Mouse (Mus musculus) heart, embryonic 15.5 days (tissue): Measurements from ENCODE around the gene Slc16a5. TPM values are rescaled to one million over a fixed set of nuclear protein-coding genes. Genes with fewer than 3 reads are reported as not detected.
"Not testable (repeated sequence)": the region's sequence is repeated elsewhere in the genome, so short reads cannot be mapped to it uniquely, and the experiment has no call there.

Experiments used
- ATAC-seq: fragments of 200-750 bp; cut with Nextera tagmentation; replicated peaks from 2 replicates; pipeline ENCODE4 v1.8.0; 2017; ENCODE audit warnings: low read depth, moderate TSS enrichment; ENCODE audit not compliant: insufficient number of reproducible peaks, insufficient read depth, low FRiP score
- H3K27ac ChIP-seq: fragments of 300-500 bp; sonication (generic); 2 replicates; pipeline ENCODE4 v1.5.1; 2015; ENCODE audit warnings: mild to moderate bottlenecking, inconsistent platforms
- H3K27me3 ChIP-seq: fragments of 300-500 bp; sonication (generic); 2 replicates; pipeline ENCODE4 v1.6.1; 2015; ENCODE audit warnings: inconsistent platforms
- H3K36me3 ChIP-seq: fragments of 300-500 bp; sonication (generic); 2 replicates; pipeline ENCODE4 v1.6.1; 2015; ENCODE audit warnings: mild to moderate bottlenecking, inconsistent platforms
- H3K4me1 ChIP-seq: fragments of 300-500 bp; sonication (generic); replicated peaks from 2 replicates; pipeline ENCODE4 v1.6.1; 2015; ENCODE audit warnings: inconsistent platforms
- H3K4me2 ChIP-seq: fragments of 300-500 bp; sonication (generic); 2 replicates; pipeline ENCODE4 v1.6.1; 2015; ENCODE audit warnings: inconsistent platforms, mild to moderate bottlenecking, moderate library complexity
- H3K4me3 ChIP-seq: fragments of 300-500 bp; sonication (generic); 2 replicates; pipeline ENCODE4 v1.5.1; 2015; ENCODE audit warnings: mild to moderate bottlenecking, inconsistent platforms
- H3K9ac ChIP-seq: fragments of 300-500 bp; sonication (generic); 2 replicates; pipeline ENCODE4 v1.6.1; 2015; ENCODE audit warnings: mild to moderate bottlenecking, inconsistent platforms
- H3K9me3 ChIP-seq: fragments of 300-500 bp; sonication (generic); replicated peaks from 2 replicates; pipeline ENCODE4 v1.6.1; 2016; ENCODE audit warnings: inconsistent platforms
- WGBS: fragments of 180-500 bp; shearing (Covaris S2); methylation state at CpG from one replicate; pipeline ENCODE4 v1.1.7; 2015; ENCODE audit warnings: mixed read lengths; 5-methylcytosine and 5-hydroxymethylcytosine counted together
- polyA plus RNA-seq: library from polyadenylated mRNA; unstranded; fragments of >200 nt; fragmentation: Nextera tagmentation; extraction: Ambion mirVana; gene quantifications from 2 replicates; pipeline ENCODE4 v1.2.1, GENCODE M21; 2015

Gene Slc16a5
- polyA plus RNA-seq, 1 experiment from 2014 or later: 0.57 TPM

GRCm38 (mm10) chr11:115483278-115483677, 21.0 kb downstream of the Slc16a5 start:
- Histone ChIP-seq H3K27ac (no peak overlapping the region), H3K4me1 (peaks cover 7% of the 10 kb centered on the region; the same call in 1 of the 2 replicates), H3K9ac (no peak overlapping the region), H3K27me3 (no peaks in the 10 kb centered on the region), H3K9me3 (no peaks in the 10 kb centered on the region), H3K36me3 (no peaks in the 10 kb centered on the region), H3K4me3 (no peak overlapping the region), H3K4me2 (no peak overlapping the region)
- 64% methylated on average over 11 of the region's 11 CpGs for WGBS
- no peak for ATAC-seq

DNA sequence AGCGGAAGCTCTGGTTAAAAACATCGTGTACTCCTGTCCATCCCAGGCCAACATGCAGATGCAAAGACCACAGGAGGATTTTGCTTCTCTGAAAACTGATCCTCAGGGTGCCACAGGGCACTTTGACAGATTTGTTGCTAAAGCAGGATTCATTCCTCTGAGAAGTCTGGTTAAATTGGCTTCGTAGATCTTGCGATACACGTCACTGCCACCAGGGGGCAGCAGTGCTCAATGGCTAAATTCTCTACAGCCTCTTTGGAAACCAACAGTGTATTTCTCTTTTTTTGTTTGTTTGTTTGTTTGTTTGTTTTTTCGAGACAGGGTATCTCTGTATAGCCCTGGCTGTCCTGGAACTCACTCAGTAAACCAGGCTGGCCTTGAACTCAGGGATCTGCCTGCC, 21.5 kb downstream of the Slc16a5 start:
- no peaks in the 10 kb centered on the region for H3K27me3 ChIP-seq
- H3K36me3 ChIP-seq: no peaks in the 10 kb centered on the region
- H3K4me2 ChIP-seq: no peak overlapping the region
- H3K4me3 ChIP-seq: no peak overlapping the region
- no peak overlapping the region for H3K9ac ChIP-seq
- no peak overlapping the region for H3K27ac ChIP-seq
- H3K9me3 ChIP-seq: no peaks in the 10 kb centered on the region
- peaks cover 7% of the 10 kb centered on the region; the same call in 1 of the 2 replicates for H3K4me1 ChIP-seq
- ATAC-seq: no peak
- 17% methylated on average over 6 of the region's 6 CpGs for WGBS

DNA sequence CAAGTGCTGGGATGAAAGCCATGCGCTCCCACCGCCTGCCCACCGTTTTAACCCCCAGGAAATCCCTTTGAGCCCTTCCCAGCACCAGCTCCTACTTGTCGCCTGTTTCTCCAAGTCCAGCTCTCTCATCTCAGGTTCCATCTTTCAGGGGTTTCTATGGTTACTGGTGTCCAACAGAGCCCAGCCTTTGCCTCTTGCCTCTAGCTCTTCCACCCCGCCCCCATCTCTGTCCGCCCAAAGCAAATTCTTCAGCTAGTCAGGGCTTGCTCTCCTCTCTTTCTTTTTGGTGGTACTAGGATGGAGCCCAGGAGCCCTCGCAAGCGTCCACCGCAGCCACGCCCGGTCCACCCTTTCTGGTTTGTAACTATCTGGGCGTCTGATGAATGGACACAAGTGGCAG, 22.9 kb downstream of the Slc16a5 start:
- no peak for ATAC-seq
- Histone ChIP-seq H3K27ac (no peak overlapping the region), H3K9me3 (no peaks in the 10 kb centered on the region), H3K9ac (no peak overlapping the region), H3K4me3 (no peak overlapping the region), H3K36me3 (peaks cover 3% of the 10 kb centered on the region), H3K4me2 (no peak overlapping the region), H3K27me3 (no peaks in the 10 kb centered on the region), H3K4me1 (peaks cover 7% of the 10 kb centered on the region; the same call in 1 of the 2 replicates)
- 70% methylated on average over 12 of the region's 12 CpGs for WGBS

- Histone ChIP-seq H3K27ac (no peak overlapping the region), H3K9ac (no peak overlapping the region), H3K4me2 (no peak overlapping the region), H3K36me3 (peaks cover 3% of the 10 kb centered on the region), H3K9me3 (no peaks in the 10 kb centered on the region), H3K4me3 (no peak overlapping the region), H3K4me1 (peaks cover 23% of the 10 kb centered on the region), H3K27me3 (no peaks in the 10 kb centered on the region)
- WGBS: 72% methylated on average over 19 of the region's 19 CpGs
- ATAC-seq: no peak
Observed at GRCm38 (mm10) chr11:115488551-115489104, 26.4 kb downstream of the Slc16a5 start.

GRCm38 (mm10) chr11:115490441-115491355, 28.4 kb downstream of the Slc16a5 start:
- Histone ChIP-seq H3K9me3 (no peaks in the 10 kb centered on the region), H3K9ac (peak overlapping the region; percentile 53), H3K36me3 (peaks cover 3% of the 10 kb centered on the region), H3K4me1 (peaks cover 16% of the 10 kb centered on the region), H3K27me3 (no peaks in the 10 kb centered on the region), H3K4me2 (peak overlapping the region; percentile 85), H3K4me3 (peak overlapping the region; percentile 73), H3K27ac (no peak overlapping the region)
- no peak for ATAC-seq
- 27% methylated on average over 25 of the region's 25 CpGs for WGBS

DNA sequence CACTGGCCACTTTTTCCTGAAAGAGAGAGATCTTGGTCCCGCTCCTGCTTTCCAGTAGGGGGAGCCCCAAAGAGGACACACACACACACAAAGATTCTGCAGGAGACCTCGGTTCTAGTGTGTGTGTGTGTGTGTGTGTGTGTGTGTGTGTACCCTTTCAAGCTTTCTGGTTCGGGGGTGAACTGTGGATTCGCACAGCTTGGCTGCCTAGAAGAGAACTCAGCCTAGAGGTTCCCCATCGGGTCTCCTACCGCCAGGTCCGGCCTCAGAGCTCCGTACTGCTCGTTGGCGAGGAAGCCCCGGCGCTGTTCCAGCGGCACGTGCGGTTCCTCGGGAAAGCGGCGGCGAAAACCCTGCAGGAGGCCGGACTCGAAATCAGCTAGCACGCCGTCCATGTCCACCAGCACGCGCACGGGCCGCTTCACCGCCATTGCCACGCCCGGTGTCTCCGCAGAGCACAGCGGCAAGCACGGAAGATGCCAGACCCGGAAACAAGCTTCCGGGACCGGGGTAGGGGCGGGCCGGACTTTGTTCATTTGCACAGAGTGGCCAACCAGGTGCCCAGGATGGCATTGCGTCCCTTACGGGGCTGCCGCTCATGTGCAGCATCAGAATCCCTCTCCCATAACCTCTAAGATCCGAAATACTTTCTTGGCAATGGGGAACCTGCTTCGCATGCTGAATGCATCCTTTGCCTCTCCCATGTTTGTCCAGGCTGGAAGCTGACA, 29.2 kb downstream of the Slc16a5 start, which contains the start of gene Nt5c:
Nt5c (minus strand) TSS at position 507 of the 728 bp plus-strand sequence.
- Histone ChIP-seq H3K4me2 (peak within 1 kb of the TSS; percentile 85), H3K4me1 (peaks cover 16% of the 10 kb centered on the region), H3K4me3 (peak within 1 kb of the TSS; percentile 73), H3K9me3 (no peaks in the 10 kb centered on the region), H3K27me3 (no peaks in the 10 kb centered on the region), H3K36me3 (peaks cover 3% of the 10 kb centered on the region), H3K9ac (peak within 1 kb of the TSS; percentile 63), H3K27ac (peak within 1 kb of the TSS; percentile 72)
- 0% methylated on average over 43 of the region's 43 CpGs for WGBS
- ATAC-seq: peak; percentile 83

- H3K4me1 ChIP-seq: peaks cover 16% of the 10 kb centered on the region
- peak overlapping the region; percentile 73 for H3K4me3 ChIP-seq
- H3K27ac ChIP-seq: no peak overlapping the region
- peak overlapping the region; percentile 85 for H3K4me2 ChIP-seq
- peaks cover 10% of the 10 kb centered on the region for H3K36me3 ChIP-seq
- H3K9ac ChIP-seq: peak overlapping the region; percentile 63
- 28% methylated on average over 6 of the region's 6 CpGs for WGBS
- no peak for ATAC-seq
- H3K9me3 ChIP-seq: no peaks in the 10 kb centered on the region
- H3K27me3 ChIP-seq: no peaks in the 10 kb centered on the region
Observed at GRCm38 (mm10) chr11:115492387-115492786, 30.1 kb downstream of the Slc16a5 start.

- 88% methylated on average over 9 of the region's 9 CpGs for WGBS
- H3K4me3 ChIP-seq, H3K27me3 ChIP-seq, ATAC-seq, H3K9me3 ChIP-seq, H3K27ac ChIP-seq, H3K4me2 ChIP-seq, H3K9ac ChIP-seq, H3K4me1 ChIP-seq: not testable (repeated sequence)
- peaks cover 47% of the 10 kb centered on the region for H3K36me3 ChIP-seq
Observed at GRCm38 (mm10) chr11:115496559-115496958, 34.3 kb downstream of the Slc16a5 start.

DNA sequence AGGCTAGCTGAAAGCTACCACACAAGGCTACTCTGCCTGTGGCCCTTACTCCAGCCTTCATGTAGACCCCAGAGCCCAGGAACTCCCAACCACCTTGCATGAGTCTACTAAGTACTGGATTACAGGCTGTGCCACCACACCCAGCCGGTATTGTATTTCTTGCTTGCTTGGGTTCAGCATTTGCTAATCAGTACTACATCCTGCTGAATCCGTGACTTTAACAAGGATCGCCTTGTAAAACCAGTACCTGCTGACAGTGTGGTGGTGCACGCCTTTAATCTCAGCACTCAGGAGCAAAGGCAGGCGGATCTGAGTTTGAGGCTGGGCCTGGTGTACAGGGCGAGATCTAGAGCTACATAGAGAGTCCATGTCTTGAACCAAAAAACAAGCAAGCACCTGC, 40.4 kb downstream of the Slc16a5 start:
- Histone ChIP-seq H3K27me3 (no peaks in the 10 kb centered on the region), H3K4me3 (no peak overlapping the region), H3K4me2 (no peak overlapping the region), H3K27ac (no peak overlapping the region), H3K36me3 (peaks cover 52% of the 10 kb centered on the region), H3K9ac (no peak overlapping the region), H3K4me1 (peaks cover 19% of the 10 kb centered on the region), H3K9me3 (no peaks in the 10 kb centered on the region)
- ATAC-seq: no peak
- 88% methylated on average over 6 of the region's 6 CpGs for WGBS

GRCm38 (mm10) chr11:115506586-115506985, 44.3 kb downstream of the Slc16a5 start:
- WGBS: 42% methylated on average over 3 of the region's 3 CpGs
- Histone ChIP-seq H3K4me1 (peaks cover 53% of the 10 kb centered on the region), H3K27ac (peak overlapping the region; percentile 53), H3K4me3 (no peak overlapping the region), H3K36me3 (peaks cover 14% of the 10 kb centered on the region), H3K9ac (no peak overlapping the region), H3K27me3 (no peaks in the 10 kb centered on the region), H3K4me2 (no peak overlapping the region), H3K9me3 (no peaks in the 10 kb centered on the region)
- 0 out of 2 replicates have a peak, but pooled peaks have one; percentile 53 for ATAC-seq

DNA sequence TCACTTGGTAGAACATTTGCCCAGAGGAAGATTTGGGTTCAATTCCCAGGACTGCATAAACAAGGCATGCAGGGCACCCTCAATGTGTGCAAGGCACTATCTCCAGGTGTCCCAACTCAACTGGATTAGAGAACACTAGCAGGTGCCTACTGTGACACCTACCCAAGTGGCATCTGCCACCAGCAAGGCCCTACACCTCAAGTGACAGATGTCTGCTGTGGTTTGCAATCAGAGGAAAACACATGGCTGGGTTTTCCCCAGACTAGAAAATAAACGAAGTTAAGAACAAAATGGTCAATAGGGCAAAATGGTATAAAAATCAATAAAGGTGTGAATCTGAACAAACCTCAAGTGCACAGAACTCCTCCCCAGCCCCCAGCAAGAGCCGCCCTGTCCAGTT, 45.8 kb downstream of the Slc16a5 start:
- Histone ChIP-seq H3K9ac (no peak overlapping the region), H3K9me3 (no peaks in the 10 kb centered on the region), H3K27me3 (no peaks in the 10 kb centered on the region), H3K36me3 (no peaks in the 10 kb centered on the region; the same call in 1 of the 2 replicates), H3K4me2 (no peak overlapping the region), H3K4me3 (no peak overlapping the region), H3K4me1 (peaks cover 68% of the 10 kb centered on the region), H3K27ac (no peak overlapping the region)
- no peak for ATAC-seq
- 73% methylated on average over 2 of the region's 2 CpGs for WGBS
